Mouse (Mus musculus) stomach, postnatal 0 days (tissue): ENCODE data around the gene Sardh.

Experiments used
- CTCF ChIP-seq: IDR thresholded peaks from 2 replicates; pipeline ENCODE4 v1.5.1; 2016; ENCODE audit warnings: antibody characterized with exemption, low read depth, mild to moderate bottlenecking, moderate library complexity
- EP300 ChIP-seq: optimal IDR thresholded peaks from 2 replicates; pipeline ENCODE3; 2016; ENCODE audit warnings: antibody characterized with exemption

- TF ChIP-seq CTCF (no peak), EP300 (no peak)
These were observed 41.0 kb downstream of the Sardh start for GRCm38 (mm10) chr2:27207126-27207525.
